Mouse (Mus musculus) c-Kit-negative CD71-positive TER-119-positive erythroid progenitor cells, embryonic 14.5 days (primary cell): ENCODE data around the gene Tiam2.

ENCODE experiments used
- DNase-seq: peaks from one replicate; pipeline ENCODE4 v3.0.0-alpha.2; 2013; ENCODE audit warnings: low read depth, low spot score

Tiam2 gene

GRCm38 (mm10) chr17:3498086-3498485 is 171.7 kb downstream of the Tiam2 start:
- DNase-seq = no peak

DNA sequence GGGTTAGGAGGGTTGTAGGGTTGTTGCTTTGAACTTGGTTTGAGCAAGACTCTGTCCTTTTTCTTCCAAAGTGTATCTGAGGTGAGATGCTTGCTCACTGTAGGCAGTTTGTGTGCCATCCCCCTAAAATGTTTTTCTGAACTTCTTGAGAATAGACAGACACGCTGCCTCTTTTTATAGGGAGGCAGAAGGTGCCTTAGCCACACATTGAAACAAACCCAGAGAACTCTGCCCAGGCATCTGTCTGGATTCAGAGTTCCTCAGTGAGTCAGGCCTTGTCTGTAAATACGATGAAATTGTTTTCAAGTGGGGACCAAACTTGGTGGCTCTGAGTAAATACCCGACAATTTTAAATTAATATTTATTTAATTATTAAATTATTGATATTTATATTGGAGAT is 172.2 kb downstream of the Tiam2 start:
- DNase-seq = no peak

DNA sequence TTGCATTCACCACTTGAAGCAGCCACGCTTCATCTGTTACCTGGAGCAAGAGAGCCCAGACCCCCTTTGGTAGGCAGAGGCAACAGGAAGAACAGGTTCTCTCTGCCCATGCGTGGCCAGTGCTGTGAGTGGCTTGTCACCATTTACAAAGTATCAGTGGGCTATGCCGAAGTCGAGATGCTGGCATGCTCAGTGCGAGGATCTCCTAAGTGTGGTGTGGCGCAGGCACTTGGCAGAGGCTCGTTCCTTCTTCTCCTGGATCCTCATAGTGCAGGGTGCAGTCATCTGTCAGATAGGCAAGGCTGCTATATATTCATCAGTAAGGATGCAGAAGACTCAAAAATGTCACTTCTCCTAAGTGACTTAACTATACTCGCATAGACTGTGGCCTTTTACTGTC is 173.1 kb downstream of the Tiam2 start:
- DNase-seq = no peak

DNA sequence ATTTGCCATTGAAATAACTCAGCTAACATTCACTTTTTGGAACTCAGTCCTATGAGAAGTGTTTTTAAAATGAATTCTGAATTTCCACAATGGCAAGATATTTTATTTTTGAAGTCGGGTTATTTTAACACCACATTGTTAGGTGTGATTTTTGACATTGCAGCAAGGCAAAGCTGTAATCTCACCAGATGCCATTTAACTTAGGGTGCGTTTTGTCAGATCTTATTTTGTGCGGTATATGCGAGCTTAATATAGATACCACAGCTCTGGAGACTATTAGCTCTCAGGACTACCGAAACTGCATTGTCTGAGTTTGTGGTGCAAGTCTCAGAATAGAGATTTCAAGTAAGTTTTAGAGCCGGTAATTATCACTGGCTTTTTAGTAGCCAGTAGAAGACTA is 173.7 kb downstream of the Tiam2 start:
- DNase-seq = no peak

DNA sequence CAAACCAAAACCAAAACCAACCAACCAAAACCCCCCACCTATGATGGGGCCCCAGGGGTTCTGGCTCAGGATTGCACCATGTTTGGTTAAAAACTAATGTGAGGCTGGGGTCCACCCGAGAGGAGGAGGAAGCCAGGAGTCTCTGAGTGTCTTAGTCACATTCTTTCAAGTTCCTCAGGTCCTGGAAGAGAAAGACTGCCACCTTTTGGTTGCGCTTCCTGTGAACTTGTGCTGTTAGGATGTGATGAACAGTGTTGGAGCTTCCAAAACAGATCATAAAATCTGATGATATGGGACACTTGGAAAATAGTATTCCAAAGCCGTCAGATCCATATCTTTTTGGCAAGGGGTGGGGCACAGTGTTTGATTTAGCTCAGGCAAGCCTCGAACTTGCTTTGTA is 174.6 kb downstream of the Tiam2 start:
- no peak for DNase-seq

DNA sequence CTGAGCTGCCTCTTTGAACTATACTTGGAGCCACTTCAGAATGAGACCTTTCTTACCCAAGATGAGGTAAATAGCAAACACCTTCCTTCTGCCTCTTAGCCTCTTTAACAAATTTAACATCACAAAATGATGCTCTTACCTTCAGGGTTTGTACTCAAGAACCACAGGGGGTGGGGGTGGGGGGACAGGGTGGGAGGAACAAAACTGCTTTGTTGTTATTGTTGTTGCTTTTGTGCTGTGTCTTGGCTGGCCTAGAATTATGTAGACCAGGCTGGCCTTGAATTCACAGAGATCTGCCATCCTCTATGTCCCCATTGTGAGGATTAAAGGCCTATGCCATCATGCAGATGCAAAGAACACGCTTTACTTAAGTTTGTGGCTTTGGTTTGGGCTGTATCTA is 179.3 kb downstream of the Tiam2 start:
- no peak for DNase-seq

DNA sequence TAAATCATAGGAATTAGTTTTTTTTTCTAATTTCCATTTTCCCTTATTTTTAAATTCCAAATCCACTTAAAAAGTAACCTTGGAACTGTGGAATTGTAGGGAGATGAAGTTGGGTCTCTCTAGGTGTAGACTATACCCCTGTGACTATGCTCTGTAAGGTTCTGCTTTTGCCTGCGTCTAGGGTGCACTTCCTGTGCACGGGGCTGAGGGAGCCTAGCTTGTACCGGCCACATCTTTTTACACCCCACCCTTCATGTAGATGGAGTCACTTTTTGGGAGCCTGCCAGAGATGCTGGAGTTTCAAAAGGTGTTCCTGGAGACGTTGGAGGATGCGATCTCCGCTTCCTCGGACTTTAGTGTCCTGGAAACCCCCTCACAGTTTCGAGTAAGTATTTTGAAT is 180.1 kb downstream of the Tiam2 start:
- DNase-seq = no peak

DNA sequence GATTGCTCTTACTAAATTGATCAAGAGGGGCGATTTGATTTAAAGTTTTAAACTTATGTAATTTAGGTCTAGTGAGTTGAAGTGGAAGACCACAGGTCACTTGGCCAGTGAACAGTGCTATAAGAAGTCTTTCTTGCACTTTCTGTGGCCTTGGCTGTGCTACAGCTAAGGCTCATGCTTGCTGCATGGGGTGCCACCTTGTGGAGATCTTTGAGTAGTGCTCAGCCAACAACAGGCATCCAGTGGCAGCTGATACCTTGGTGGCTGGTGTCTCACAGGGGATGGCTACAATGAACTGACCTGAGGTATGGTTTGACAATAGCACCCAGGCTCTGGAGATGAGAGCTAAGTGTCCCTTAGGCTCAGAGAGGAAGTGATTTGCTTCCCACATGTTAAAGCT is 183.5 kb downstream of the Tiam2 start:
- no peak for DNase-seq

GRCm38 (mm10) chr17:3514316-3514715 is 187.9 kb downstream of the Tiam2 start:
- DNase-seq = no peak

- no peak for DNase-seq
These were observed 189.5 kb downstream of the Tiam2 start for GRCm38 (mm10) chr17:3515851-3516250.

DNA sequence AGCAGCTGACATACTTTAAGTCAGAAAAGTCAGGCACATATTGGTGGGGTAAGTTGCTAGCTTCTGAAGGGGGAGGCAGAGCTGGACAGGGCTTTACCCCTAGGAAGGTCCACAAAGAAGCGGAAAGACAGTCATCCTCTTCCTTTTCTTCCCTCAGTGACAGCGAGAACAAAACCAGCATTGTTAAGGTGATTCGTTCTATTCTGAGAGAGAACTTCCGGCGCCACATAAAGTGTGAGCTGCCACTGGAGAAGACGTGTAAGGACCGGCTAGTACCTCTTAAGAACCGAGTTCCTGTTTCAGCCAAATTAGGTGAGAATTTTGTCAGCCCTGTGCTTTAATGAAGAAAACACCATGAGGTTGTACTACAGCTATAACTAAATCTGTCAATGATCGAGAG is 190.0 kb downstream of the Tiam2 start:
- DNase-seq = no peak

GRCm38 (mm10) chr17:3520344-3520743 is 194.0 kb downstream of the Tiam2 start:
- DNase-seq = no peak

- peak; percentile 17 for DNase-seq
These were observed 201.6 kb downstream of the Tiam2 start for GRCm38 (mm10) chr17:3527841-3528471.

DNA sequence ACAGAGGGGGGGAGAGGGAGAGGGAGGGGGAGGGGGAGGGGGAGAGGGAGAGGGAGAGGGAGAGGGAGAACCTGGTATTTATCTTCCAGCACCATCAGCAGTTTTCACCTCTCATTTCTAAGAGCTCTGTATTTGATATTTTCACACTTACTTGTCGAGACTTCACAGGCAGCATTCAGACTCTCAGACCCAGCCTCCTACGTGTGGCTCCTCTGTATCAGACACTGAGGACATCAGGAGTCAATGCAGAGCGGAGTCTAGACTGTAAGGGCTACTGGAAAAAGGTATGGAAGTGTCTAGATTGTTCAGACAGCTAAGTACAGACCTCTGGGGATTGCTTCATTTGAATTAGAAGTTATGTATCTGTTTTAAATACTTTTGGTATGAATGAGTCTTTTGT is 203.2 kb downstream of the Tiam2 start:
- no peak for DNase-seq

GRCm38 (mm10) chr17:3530549-3530948 is 204.2 kb downstream of the Tiam2 start:
- no peak for DNase-seq

GRCm38 (mm10) chr17:3531641-3532040 is 205.3 kb downstream of the Tiam2 start:
- no peak for DNase-seq

DNA sequence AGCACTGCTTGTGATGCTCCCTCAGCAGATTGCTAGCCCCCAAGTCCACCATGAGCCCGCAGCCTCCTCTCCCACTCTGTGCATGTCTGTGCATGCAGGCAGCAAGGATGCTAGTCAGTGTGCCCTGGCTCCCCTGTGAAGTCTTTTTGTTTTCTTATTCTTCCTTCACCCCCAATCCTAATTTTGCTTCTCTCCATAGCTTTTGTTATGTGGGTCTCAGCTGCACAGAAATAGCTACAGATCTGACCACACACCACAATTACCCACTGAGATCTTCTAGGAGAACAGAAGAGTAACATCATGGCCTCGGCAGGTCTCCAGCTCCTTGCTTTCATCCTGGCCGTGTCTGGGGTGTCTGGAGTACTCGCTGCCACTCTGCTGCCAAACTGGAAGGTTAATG is 205.9 kb downstream of the Tiam2 start, which contains the start of gene Cldn20:
Gene Cldn20 (plus strand): TSS at position 301 of the 400 bp plus-strand sequence.
- no peak for DNase-seq

DNA sequence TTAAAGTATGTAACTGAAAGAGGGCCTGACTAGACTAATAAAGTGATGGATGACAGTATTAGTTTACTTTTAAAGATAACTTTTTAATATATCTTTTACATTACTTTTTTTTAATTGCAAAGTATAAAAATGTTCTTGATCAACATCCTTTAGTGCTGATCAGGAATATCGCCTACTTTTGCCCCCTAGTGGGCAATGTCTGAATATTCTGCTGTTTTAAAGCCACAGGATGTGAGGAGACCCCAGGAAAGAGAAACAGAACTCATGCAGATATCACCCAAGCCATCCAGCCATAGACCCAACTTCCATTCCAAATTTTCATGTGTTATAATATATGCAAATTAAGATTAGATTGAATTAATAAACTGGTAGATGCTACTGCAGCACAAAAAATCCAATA is 207.1 kb downstream of the Tiam2 start:
- DNase-seq = no peak

GRCm38 (mm10) chr17:3540304-3540703 is 213.9 kb downstream of the Tiam2 start:
- no peak for DNase-seq

DNA sequence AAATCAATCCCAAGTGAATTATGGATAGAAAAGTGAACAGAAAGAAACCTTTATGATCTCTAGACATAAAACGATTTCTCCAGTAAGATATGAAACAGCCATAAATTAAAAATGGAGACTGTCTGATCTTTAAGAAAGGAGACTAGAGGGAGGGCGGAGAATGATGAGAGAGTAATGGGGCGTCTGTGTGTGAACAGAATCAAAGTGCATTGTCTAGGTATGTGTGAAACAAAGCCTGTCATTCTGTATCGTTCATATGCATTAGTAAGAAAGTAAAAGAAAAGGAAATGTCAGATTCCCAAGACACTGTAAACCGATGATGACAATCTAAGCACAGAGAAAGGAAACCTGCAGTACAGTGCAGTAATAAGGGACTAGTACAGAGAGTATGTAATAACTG is 214.7 kb downstream of the Tiam2 start:
- no peak for DNase-seq

DNA sequence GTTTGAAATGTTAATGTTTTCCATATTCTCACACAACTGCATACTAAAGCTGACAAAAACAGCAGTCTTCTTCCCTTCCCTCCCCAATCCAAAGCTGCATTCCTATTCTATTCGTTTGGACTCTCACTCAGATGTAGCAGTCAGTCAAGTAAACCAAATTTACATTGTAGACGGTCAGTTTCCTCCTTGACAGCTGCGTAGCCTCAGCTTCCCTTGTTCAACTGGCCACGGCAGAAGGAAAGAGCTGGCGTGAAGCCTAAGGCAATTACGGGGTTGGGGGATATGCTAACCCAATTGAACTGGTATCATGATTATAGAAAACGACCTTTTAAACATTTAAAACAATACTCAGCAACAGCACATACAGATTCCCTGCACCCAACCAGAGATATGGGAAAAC is 221.4 kb downstream of the Tiam2 start:
- no peak for DNase-seq

- peak; percentile 12 for DNase-seq
These were observed 229.9 kb downstream of the Tiam2 start for GRCm38 (mm10) chr17:3556251-3556650.

- peak; percentile 99 for DNase-seq
These were observed 231.2 kb downstream of the Tiam2 start, which contains the start of gene Tfb1m for GRCm38 (mm10) chr17:3557331-3558311. TSS of gene Tfb1m (minus strand) at chr17:3557781.
